Mouse (Mus musculus) cerebellum, adult 18-20 months (tissue): ENCODE data around the gene Sdcbp2.
"Not testable (repeated sequence)": the region's sequence is repeated elsewhere in the genome, so short reads cannot be mapped to it uniquely, and the experiment has no call there.

Source experiments
- DNase-seq, 2 experiments: peaks; one replicate each; pipeline ENCODE4 v3.0.0; 2021

Sdcbp2 gene

DNA sequence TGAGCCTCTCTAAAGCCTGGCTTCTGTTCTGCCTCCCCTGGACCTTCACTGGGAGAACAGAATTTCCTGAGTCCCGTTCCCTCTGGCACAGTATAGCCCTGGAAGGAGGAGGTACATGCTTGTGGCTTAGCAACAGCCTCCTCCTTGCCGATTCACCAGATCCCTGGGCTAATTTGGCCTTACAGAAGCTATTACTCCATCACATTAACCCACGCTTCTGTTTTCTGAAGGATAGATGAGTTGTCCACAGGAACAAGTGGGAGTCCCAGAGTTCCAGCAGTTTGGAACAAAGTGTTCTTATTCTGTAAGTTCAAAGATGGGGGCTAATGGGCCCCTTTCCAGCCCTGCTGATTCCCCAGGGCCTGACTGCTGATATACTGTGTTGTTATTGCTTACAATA is 1.2 kb downstream of the Sdcbp2 start:
- DNase-seq: no peak

- DNase-seq: no peak
Observed at GRCm38 (mm10) chr2:151574607-151575006, 2.2 kb downstream of the Sdcbp2 start.

DNA sequence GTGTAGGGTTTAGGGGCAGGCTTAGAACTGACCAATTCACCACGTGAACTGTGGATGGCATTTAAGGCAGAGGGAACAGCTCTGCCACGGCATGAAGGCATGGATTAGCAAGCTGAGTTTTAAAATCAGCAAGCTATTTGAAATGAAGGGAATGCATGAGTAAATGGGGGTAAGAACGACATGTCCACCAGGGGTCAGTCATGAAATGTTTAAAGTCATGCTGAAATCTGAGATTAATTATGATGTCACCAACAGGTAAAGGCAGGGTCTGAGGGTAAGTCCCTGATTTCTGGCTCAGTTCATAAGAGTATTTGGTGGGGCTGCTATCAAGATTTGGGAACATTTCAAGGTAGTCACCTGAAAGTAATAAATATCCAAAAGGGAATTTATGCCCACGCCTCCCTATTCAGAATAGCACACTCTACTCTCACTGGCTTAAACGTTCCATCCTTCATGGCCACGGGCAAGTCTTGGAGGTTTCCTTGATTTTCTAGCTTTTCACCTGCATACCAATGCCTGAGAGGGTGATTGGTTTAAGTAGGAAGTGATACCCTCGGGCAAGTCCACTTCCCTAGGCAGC is 2.8 kb downstream of the Sdcbp2 start:
- peak; percentile 55 to 61 for DNase-seq

DNA sequence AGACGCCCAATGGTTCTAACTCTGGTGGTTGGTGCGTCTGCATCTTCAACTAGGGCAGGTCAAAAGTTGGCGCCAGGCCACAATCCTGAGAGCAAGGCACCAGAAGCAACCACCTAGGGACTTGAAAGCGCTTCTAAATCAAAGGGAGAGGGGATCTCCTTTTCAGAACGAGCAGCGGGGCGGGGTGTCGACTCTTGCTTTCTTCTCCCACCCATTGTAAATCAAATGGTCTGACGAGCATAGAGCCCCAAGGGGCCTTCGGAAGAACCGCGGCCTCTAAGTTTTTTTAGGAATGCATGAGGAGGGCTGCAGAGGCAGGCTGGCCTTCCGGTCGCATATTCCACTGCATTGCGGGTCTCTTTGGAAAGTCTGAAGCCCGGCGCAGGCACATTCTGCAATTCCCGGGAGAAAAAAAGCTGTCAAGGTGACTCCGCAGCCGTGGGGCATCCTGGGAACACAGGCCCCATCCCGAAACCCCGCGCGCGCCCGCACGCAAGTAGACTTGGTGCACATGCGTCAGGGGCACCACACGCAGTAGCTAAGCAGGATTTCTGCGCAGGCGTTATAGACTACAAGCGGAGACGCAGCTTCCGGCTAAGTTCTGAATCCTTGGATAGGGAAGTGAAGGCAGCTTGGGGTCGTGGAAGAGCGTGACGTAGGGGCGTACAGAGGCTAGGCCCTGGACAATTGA is 3.4 kb downstream of the Sdcbp2 start:
- DNase-seq: peak; percentile 93 to 95

DNA sequence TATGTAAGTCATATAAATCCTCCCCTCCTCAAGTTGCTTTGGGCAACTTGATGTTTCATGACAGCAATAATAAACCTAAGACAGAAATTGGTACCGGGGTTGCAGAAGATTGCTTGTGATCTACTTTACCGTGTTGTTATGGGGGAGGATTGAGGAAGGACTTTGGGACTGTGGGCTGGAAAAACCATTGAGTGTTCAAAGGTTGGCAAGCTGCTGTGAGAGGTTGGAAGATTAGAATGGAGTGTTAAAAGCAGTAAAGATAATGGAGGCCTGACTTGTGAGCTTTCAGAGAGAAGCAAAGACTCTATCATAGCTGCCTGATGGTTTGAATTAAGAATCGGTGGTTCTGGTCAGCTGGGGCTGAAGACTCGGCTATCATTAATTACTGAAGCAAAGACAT is 6.8 kb downstream of the Sdcbp2 start:
- no peak for DNase-seq

GRCm38 (mm10) chr2:151580945-151581344 is 8.5 kb downstream of the Sdcbp2 start:
- no peak for DNase-seq

DNA sequence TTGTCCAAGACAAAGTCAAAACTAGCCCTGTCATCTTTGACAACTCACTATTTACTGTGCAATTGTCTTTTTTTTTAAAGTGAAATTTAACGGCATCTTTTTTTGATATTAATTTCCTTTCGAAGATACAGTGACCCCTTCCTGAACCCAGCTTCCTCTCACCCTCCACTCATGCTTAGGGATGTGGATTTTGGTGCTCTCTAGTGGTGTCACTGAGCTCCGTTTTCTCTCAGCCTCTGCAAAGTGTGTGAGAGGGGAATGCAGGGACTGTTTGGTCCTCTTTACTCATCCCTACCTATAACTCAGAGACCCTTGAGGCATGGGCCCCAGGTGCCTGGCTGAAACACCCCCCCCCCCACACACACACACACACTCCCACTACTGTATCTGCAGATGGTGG is 13.5 kb downstream of the Sdcbp2 start:
- no peak for DNase-seq

GRCm38 (mm10) chr2:151586807-151587206 is 14.4 kb downstream of the Sdcbp2 start:
- no peak for DNase-seq

DNA sequence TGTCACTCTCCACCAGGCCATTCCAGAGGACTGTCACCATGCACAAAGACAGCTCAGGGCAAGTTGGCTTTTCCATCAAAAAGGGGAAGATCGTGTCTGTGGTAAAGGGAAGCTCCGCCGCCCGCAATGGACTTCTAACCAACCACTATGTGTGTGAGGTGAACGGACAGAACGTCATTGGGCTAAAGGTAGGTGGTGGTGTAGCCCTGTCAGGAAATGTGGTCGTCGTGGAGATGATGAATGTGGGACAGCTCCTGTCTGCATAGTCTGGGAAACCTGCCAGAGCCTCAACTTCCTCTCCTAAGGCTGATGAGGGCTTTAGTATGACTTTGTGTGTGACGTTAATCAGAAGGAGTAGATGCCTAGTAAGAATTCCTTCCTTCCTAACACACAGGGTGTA is 14.9 kb downstream of the Sdcbp2 start:
- no peak for DNase-seq

DNA sequence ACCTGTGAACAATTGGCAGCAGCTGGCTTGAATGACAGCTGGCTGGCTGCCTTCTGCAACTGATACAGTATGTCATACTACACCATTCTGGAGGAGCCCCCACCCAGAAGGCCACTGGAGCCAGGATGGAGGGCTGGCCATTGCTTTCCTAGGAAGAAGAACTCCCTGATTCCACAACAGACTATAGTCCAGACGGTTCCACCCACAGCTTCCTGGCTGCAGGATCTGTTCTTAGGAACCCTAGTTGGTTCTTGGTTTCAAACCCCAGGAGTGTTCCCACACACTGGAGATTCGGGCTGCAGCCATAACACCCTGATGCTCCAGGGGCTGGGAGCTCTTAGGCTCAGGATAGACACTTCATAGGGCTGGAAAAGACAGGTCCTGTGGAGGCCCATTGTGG is 25.6 kb downstream of the Sdcbp2 start:
- no peak for DNase-seq

GRCm38 (mm10) chr2:151602106-151602505 is 29.7 kb downstream of the Sdcbp2 start:
- no peak for DNase-seq

DNA sequence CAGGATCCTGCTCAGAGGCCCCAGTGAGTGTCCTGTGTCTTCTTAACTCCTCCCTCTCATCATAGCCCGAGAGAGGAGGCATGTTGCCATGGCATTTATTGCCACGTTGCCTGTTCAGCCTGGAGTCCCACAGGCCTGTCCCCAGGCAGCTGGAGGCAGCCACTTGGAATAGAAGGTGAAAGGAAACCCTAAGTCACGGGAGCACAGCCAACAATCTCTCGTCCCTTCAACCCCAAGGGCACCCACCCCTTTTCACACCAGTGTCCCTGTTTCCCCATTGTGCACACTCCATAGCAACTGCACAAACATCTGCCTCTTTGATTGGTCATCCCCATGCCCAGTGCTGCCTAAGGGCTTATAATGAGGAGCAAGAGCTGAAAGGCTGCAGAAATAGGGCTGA is 31.2 kb downstream of the Sdcbp2 start:
- peak in 1 of 2 experiments; percentile 22 for DNase-seq

DNA sequence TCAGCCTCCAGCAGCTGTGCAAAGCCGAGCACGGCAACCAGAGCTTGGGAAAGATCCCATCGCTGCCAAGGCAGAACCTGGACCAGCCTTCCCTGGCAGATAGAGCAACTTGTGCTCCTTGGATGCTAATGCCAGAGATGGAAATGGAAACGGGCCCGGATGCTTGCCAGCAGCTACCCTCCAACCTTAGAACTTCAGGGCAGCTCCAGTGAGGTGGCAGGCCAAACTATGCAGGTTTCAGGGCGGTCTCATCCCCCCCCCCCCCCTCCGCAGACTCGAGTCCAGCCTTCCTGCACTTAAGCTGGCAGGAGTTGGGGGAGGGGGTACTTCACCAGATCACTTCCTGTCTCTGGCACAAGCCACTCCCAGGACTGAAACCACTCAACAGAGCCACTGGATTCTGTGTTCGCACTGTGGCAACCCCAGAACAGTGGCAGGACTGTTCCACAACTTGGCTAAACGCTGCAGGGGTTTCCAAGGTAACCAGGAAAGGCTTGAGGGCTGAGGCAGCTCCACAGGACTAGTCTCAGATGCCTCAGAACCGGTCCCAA is 33.1 kb downstream of the Sdcbp2 start:
- DNase-seq: peak; percentile 49 to 58

DNA sequence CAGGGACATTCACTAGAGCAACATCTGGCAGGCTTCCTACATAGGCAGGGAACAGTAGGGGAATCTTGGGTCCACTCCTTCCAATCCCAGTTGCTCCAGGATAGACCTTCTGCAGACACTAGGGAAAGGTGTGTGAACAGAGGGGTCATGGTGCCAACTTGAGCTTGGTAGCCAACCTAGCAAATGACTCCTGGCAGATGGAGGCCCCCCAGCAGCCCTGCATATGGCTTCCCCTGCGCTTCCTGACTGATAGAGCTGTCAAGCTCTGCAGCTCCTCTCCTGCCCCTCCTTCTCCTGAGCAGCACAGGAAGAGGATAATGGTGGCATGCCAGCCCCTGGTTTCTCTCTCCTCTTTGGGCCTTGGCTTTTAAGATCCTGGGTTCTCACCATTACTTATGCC is 36.0 kb downstream of the Sdcbp2 start:
- DNase-seq: peak; percentile 72 to 86

GRCm38 (mm10) chr2:151609974-151610373 is 37.6 kb downstream of the Sdcbp2 start:
- DNase-seq: no peak

DNA sequence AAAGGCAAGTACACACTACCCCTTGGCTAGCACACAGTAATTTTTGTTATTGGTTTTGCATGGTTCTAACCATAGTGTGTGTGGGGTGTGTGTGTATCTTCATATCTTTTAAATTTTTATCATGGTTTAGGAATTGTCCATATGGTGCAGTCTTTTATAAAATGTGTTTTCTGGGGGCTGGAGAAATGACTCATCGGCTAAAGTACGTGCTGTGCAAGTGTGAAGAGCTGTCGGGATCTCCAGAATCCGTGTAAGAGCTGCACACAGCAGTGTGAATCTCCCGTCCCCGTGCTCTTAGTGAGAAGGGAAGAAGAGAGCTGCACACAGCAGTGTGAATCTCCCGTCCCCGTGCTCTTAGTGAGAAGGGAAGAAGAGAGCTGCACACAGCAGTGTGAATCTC is 43.4 kb downstream of the Sdcbp2 start:
- DNase-seq: not testable (repeated sequence)

DNA sequence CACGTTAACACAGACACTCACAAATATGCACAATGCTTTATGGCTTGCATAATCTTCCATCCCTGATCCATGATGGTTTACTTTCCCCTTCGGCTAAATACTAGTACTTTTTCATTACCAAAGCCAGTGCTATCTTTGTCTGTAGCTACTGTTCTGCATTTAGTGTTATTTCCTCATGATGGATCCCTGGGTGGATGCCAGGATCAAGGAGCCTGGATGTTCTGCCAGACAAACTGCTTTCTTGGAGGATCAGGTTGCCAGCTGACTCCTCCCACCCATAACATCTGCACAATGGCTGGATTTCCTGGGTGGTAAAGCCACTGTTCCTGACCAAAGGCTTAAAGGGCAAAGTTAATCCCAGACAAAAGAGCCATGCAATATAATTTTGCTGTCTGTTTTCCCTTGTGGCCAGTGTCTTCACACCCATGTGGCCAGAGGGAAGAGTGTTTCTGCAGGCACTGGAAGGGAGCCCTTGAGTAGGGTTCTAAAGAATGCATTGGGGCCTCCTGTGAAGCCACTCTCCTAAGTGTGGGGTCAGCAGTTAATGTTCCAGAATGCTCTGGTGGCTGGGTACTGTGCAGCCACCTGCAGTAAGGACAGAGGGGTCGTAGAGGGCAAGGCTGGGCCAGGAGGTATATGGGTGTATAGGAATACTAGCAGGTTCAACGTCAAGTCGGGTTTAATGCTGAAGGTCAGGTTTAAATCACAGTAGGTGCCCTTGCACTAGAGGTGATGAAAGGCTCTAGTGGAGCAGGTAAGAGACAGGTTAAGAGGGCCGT is 44.3 kb downstream of the Sdcbp2 start:
- DNase-seq: no peak

GRCm38 (mm10) chr2:151623776-151624175 is 51.4 kb downstream of the Sdcbp2 start:
- peak in 1 of 2 experiments; percentile 2 for DNase-seq

- DNase-seq: no peak
Observed at GRCm38 (mm10) chr2:151626296-151626695, 53.9 kb downstream of the Sdcbp2 start.

- DNase-seq: peak; percentile 18 to 38
Observed at GRCm38 (mm10) chr2:151628011-151628410, 55.6 kb downstream of the Sdcbp2 start.

GRCm38 (mm10) chr2:151629310-151629709 is 56.9 kb downstream of the Sdcbp2 start:
- DNase-seq: peak in 1 of 2 experiments; percentile 11

- no peak for DNase-seq
Observed at GRCm38 (mm10) chr2:151631406-151632158, 59.2 kb downstream of the Sdcbp2 start.
